Mouse (Mus musculus) spleen, adult 2 months (tissue): ENCODE data around the gene Gli1.

Experiments used
- CTCF ChIP-seq: fragments of 200-500 bp; IDR thresholded peaks from 2 replicates; pipeline ENCODE4 v1.5.1; 2011; ENCODE audit warnings: mild to moderate bottlenecking, inconsistent platforms; ENCODE audit not compliant: insufficient read depth, insufficient read length, insufficient replicate concordance; ENCODE audit errors: extremely low read depth
- POLR2A ChIP-seq: fragments of 200-500 bp; IDR thresholded peaks from 2 replicates; pipeline ENCODE4 v1.6.1; 2011; ENCODE audit warnings: low read depth, low read length, inconsistent platforms

DNA sequence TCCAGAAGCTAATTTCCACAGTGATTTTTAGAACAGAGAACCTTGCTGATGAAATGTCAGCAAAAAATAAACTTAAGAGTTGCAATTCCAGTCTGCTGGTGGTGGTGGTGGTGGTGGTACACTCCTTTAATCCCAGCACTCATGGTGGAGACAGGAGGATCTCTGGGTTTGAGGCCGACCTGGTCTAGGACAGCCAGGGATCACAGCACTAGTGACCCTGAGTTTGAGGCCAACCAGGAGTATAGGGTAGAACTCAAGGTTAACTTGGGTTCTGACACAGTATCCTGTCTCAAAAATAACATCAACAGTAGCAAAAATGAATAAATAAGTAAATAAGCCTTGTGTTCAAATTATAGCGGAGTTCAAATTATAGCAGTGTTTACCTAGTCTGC, 40.0 kb upstream of the Gli1 start:
- TF ChIP-seq POLR2A (no peak), CTCF (no peak)
